Comparison of ENCODE assay signal across 7 mouse cellular contexts in the genomic region with DNA sequence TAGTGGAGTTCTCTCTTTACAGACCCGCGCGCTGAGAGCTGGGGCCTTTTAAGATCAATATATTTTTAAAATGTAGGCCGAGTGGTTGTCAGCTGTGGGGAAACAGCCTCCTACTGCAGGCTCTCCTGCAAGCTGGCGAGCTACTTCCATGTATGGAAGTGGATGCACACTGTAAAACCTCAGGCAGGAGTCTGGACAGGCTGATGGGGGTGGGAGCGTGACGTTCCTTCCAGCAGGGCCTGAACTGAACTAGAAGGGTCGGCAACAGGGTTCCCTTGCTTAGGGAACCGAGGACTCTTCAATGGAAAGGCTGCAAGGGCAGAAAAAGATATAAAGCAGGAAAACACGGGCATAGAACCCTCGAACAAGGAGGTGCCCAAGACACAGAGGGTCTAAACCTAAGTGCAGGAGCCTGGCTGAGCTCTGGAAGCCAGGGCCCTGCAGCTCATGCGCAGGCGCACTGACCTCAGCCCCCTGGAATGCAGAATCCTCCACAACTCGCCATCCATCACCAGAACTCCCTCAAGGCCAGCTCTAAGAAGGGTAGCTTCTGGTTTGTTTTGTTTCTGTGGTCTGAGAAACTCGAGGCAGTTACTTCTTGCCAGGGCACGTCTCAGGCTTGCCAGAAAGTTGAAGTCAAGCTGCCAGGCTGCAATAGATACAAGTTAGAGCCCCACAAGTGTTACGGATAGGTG. TPM values are rescaled to one million over a fixed set of nuclear protein-coding genes. Genes with fewer than 3 reads are reported as not detected.
A peak's percentile ranks its signal among the peaks of the same experiment; 100 is the strongest.
DNase-seq lines count a peak whose midpoint lies in the region; ATAC-seq lines count a peak whose summit lies in the region.

No protein-coding gene starts in this region.

- 17% methylated on average over 17 of the region's 17 CpGs for WGBS in heart, embryonic 13.5 days
- 24% methylated on average over 17 of the region's 17 CpGs for WGBS in kidney, embryonic 16.5 days
- 72% methylated on average over 17 of the region's 17 CpGs for WGBS in midbrain, embryonic 13.5 days

- no peaks in the 10 kb centered on the region for H3K36me3 ChIP-seq in heart, embryonic 13.5 days
- no peaks in the 10 kb centered on the region for H3K36me3 ChIP-seq in kidney, embryonic 16.5 days (ENCODE audit: insufficient read depth, low read length)
- no peaks in the 10 kb centered on the region for H3K36me3 ChIP-seq in midbrain, embryonic 13.5 days

- no peaks in the 10 kb centered on the region for H3K27me3 ChIP-seq in heart, embryonic 13.5 days (replicated peaks)
- H3K27me3 ChIP-seq in kidney, embryonic 16.5 days (ENCODE audit: insufficient read depth, low read length), result no peaks in the 10 kb centered on the region
- no peaks in the 10 kb centered on the region for H3K27me3 ChIP-seq in midbrain, embryonic 13.5 days

- H3K9ac ChIP-seq in heart, embryonic 13.5 days, result peak overlapping the region; percentile 57
- peak overlapping the region; percentile 56 for H3K9ac ChIP-seq in kidney, embryonic 16.5 days (replicated peaks; ENCODE audit: low read length)
- H3K9ac ChIP-seq in midbrain, embryonic 13.5 days (replicated peaks), result 0 out of 2 replicates have a peak overlapping the region, but pooled peaks have one; percentile 7

- no peak overlapping the region for H3K4me3 ChIP-seq in heart, embryonic 13.5 days
- H3K4me3 ChIP-seq in kidney, embryonic 16.5 days (ENCODE audit: low read length), result no peak overlapping the region
- H3K4me3 ChIP-seq in midbrain, embryonic 13.5 days (replicated peaks), result no peak overlapping the region

- peak; percentile 84 for DNase-seq in R1 (ENCODE audit: low read depth, low spot score)
- DNase-seq in embryo, embryonic 11 days, result peak; percentile 86
- DNase-seq in urinary bladder, postnatal 4 days (ENCODE audit: low spot score in 2 of 2), result peak; percentile 83 to 85
- no peak for DNase-seq in cerebellum, adult 8-10 months

- H3K27ac ChIP-seq in heart, embryonic 13.5 days (replicated peaks), result peak overlapping the region; percentile 97
- H3K27ac ChIP-seq in kidney, embryonic 16.5 days (ENCODE audit: low read length), result peak overlapping the region; percentile 97
- H3K27ac ChIP-seq in midbrain, embryonic 13.5 days, result peak overlapping the region; percentile 30

- peak overlapping the region; percentile 45 for H3K4me2 ChIP-seq in heart, embryonic 13.5 days
- H3K4me2 ChIP-seq in kidney, embryonic 16.5 days (replicated peaks; ENCODE audit: low read depth, low read length), result peak overlapping the region; percentile 22
- H3K4me2 ChIP-seq in midbrain, embryonic 13.5 days (replicated peaks), result no peak overlapping the region

- peak; percentile 60; the same call in 1 of the 2 replicates for ATAC-seq in heart, embryonic 13.5 days (ENCODE audit: extremely low read depth, insufficient number of reproducible peaks, low FRiP score, low TSS enrichment)
- ATAC-seq in kidney, embryonic 16.5 days (ENCODE audit: low FRiP score, low TSS enrichment), result peak; percentile 90
- no peak for ATAC-seq in midbrain, embryonic 13.5 days

- H3K4me1 ChIP-seq in heart, embryonic 13.5 days, result peaks cover 67% of the 10 kb centered on the region
- H3K4me1 ChIP-seq in kidney, embryonic 16.5 days (ENCODE audit: insufficient read depth, low read length), result peaks cover 52% of the 10 kb centered on the region
- peaks cover 17% of the 10 kb centered on the region for H3K4me1 ChIP-seq in midbrain, embryonic 13.5 days (replicated peaks)

- no peaks in the 10 kb centered on the region for H3K9me3 ChIP-seq in heart, embryonic 13.5 days
- no peaks in the 10 kb centered on the region for H3K9me3 ChIP-seq in kidney, embryonic 16.5 days (ENCODE audit: low read length)
- H3K9me3 ChIP-seq in midbrain, embryonic 13.5 days, result no peaks in the 10 kb centered on the region

RNA-seq across cellular contexts. Expression of gene Nxn, which starts 24.3 kb away (rescaled TPM):
- 23.2 and 23.6 TPM in 2 replicates for polyA plus RNA-seq in heart, embryonic 13.5 days (2015; fragmentation: Nextera tagmentation; extraction: Ambion mirVana)
- polyA plus RNA-seq in kidney, embryonic 16.5 days (2015; fragmentation: Nextera tagmentation; extraction: Ambion mirVana), result 26.9 and 29.5 TPM in 2 replicates
- 29.0 and 34.3 TPM in 2 replicates for polyA plus RNA-seq in midbrain, embryonic 13.5 days (2015; fragmentation: Nextera tagmentation; extraction: Ambion mirVana)

RNA-seq across cellular contexts. Expression of gene Timm22, which starts 32.1 kb away (rescaled TPM):
- polyA plus RNA-seq in heart, embryonic 13.5 days (2015; fragmentation: Nextera tagmentation; extraction: Ambion mirVana), result 78.6 and 92.4 TPM in 2 replicates
- polyA plus RNA-seq in kidney, embryonic 16.5 days (2015; fragmentation: Nextera tagmentation; extraction: Ambion mirVana), result 106 and 112 TPM in 2 replicates
- 96.3 and 102 TPM in 2 replicates for polyA plus RNA-seq in midbrain, embryonic 13.5 days (2015; fragmentation: Nextera tagmentation; extraction: Ambion mirVana)

Comparison
In these comparisons a context has a peak if more than half of its experiments do, and no peak if none do; other contexts are left out.
1. H3K27ac ChIP-seq: peak in every context shown above with its lines; median percentile 97 in heart, embryonic 13.5 days; 97 in kidney, embryonic 16.5 days; 30 in midbrain, embryonic 13.5 days.
2. H3K9ac ChIP-seq: peak in every context shown above with its lines; median percentile 57 in heart, embryonic 13.5 days; 56 in kidney, embryonic 16.5 days; 7 in midbrain, embryonic 13.5 days.